In genomic region chr10:40857599-40857998, GRCm38 (mm10) we compare ENCODE assay signal across 18 mouse cellular contexts. TPM values are rescaled to one million over a fixed set of nuclear protein-coding genes. Genes with fewer than 3 reads are reported as not detected.
DNase-seq lines count a peak whose midpoint lies in the region; ATAC-seq and TF ChIP-seq lines count a peak whose summit lies in the region.
"Had no signal": no experiment of that assay in that cellular context is flagged by ENCODE, and none has a peak within 500 bp of the region (broad histone marks: within the 10 kb centered on the region; RNA-seq: fewer than 3 reads in every experiment).

No protein-coding gene starts in this region.

- H3K4me1 ChIP-seq in heart, embryonic 11.5 days (ENCODE audit: control insufficient read depth, insufficient read depth, low read length): no peaks in the 10 kb centered on the region
- H3K4me1 ChIP-seq in midbrain, embryonic 14.5 days (ENCODE audit: control insufficient read depth, insufficient read depth, low read length): no peaks in the 10 kb centered on the region
- no peaks in the 10 kb centered on the region for H3K4me1 ChIP-seq in midbrain, embryonic 11.5 days (ENCODE audit: control insufficient read depth, insufficient read depth, low read length)
- no peaks in the 10 kb centered on the region for H3K4me1 ChIP-seq in thymus, adult 2 months (replicated peaks; ENCODE audit: control insufficient read depth, insufficient read depth, low read length)
- H3K4me1 ChIP-seq: hindbrain, embryonic 12.5 days; neural tube, embryonic 12.5 days had no signal

- no peak for ATAC-seq in heart, embryonic 11.5 days (replicated peaks; ENCODE audit: insufficient number of reproducible peaks, low FRiP score, low TSS enrichment)
- ATAC-seq in midbrain, embryonic 14.5 days (ENCODE audit: low FRiP score, low TSS enrichment): no peak
- no peak for ATAC-seq in midbrain, embryonic 11.5 days (ENCODE audit: low FRiP score)
- peak; percentile 89 for ATAC-seq in cerebellum, adult (ENCODE audit: insufficient number of reproducible peaks, low FRiP score, low TSS enrichment)
- ATAC-seq: midbrain, embryonic 16.5 days had no signal

- no peak for TF ChIP-seq POLR2A in thymus, adult 2 months (IDR thresholded peaks at IDR 0.05; ENCODE audit: control insufficient read depth, extremely low read depth, insufficient read depth, low read length, poor library complexity)

- no peak for TF ChIP-seq CTCF in thymus, adult 2 months (IDR thresholded peaks at IDR 0.05; ENCODE audit: borderline replicate concordance, control insufficient read depth, extremely low read depth, insufficient read depth, low read length, poor library complexity)

- WGBS in heart, embryonic 11.5 days (ENCODE audit: insufficient replicate concordance): 77% methylated on average over 8 of the region's 8 CpGs
- 72% methylated on average over 8 of the region's 8 CpGs for WGBS in midbrain, embryonic 14.5 days
- WGBS in midbrain, embryonic 11.5 days: 94% methylated on average over 8 of the region's 8 CpGs
- 95% methylated on average over 8 of the region's 8 CpGs for WGBS in thymus, adult 2 months

- H3K9ac ChIP-seq in heart, embryonic 11.5 days (ENCODE audit: low read depth, low read length): no peak overlapping the region
- no peak overlapping the region for H3K9ac ChIP-seq in midbrain, embryonic 14.5 days (replicated peaks; ENCODE audit: low read length)
- H3K9ac ChIP-seq in midbrain, embryonic 11.5 days (ENCODE audit: low read length): no peak overlapping the region
- H3K9ac ChIP-seq: hindbrain, embryonic 12.5 days; liver, embryonic 14.5 days; neural tube, embryonic 12.5 days had no signal

- no peak overlapping the region for H3K27ac ChIP-seq in heart, embryonic 11.5 days (ENCODE audit: low read depth, low read length)
- H3K27ac ChIP-seq in midbrain, embryonic 14.5 days (replicated peaks; ENCODE audit: low read depth, low read length): 0 out of 2 replicates have a peak overlapping the region, but pooled peaks have one; percentile 26
- no peak overlapping the region for H3K27ac ChIP-seq in midbrain, embryonic 11.5 days (ENCODE audit: low read depth, low read length)
- H3K27ac ChIP-seq in thymus, adult 2 months (ENCODE audit: control insufficient read depth, insufficient read depth, low read length): no peak overlapping the region
- H3K27ac ChIP-seq: hindbrain, embryonic 12.5 days; liver, embryonic 14.5 days; neural tube, embryonic 12.5 days had no signal

- no peak overlapping the region for H3K4me3 ChIP-seq in heart, embryonic 11.5 days (ENCODE audit: low read depth, low read length)
- no peak overlapping the region for H3K4me3 ChIP-seq in midbrain, embryonic 14.5 days (replicated peaks; ENCODE audit: low read depth, low read length)
- H3K4me3 ChIP-seq in midbrain, embryonic 11.5 days (ENCODE audit: low read depth, low read length): no peak overlapping the region
- H3K4me3 ChIP-seq in thymus, adult 2 months (ENCODE audit: control insufficient read depth, insufficient read depth, low read length): no peak overlapping the region
- H3K4me3 ChIP-seq: erythroblast, embryonic 14.5 days; hindbrain, embryonic 12.5 days; neural tube, embryonic 12.5 days had no signal

- no peaks in the 10 kb centered on the region for H3K27me3 ChIP-seq in heart, embryonic 11.5 days (ENCODE audit: control insufficient read depth, insufficient read depth, low read length)
- H3K27me3 ChIP-seq in midbrain, embryonic 14.5 days (ENCODE audit: control insufficient read depth, insufficient read depth, low read length): no peaks in the 10 kb centered on the region
- H3K27me3 ChIP-seq in midbrain, embryonic 11.5 days (ENCODE audit: control insufficient read depth, insufficient read depth, low read length): no peaks in the 10 kb centered on the region
- no peaks in the 10 kb centered on the region for H3K27me3 ChIP-seq in thymus, adult 2 months (ENCODE audit: control insufficient read depth, insufficient read depth, low read length)
- H3K27me3 ChIP-seq: hindbrain, embryonic 12.5 days; neural tube, embryonic 12.5 days had no signal

- no peaks in the 10 kb centered on the region; the same call in 1 of the 2 replicates for H3K36me3 ChIP-seq in heart, embryonic 11.5 days (ENCODE audit: control insufficient read depth, insufficient read depth, low read length)
- H3K36me3 ChIP-seq in midbrain, embryonic 14.5 days (ENCODE audit: control insufficient read depth, insufficient read depth, low read length): no peaks in the 10 kb centered on the region
- H3K36me3 ChIP-seq in midbrain, embryonic 11.5 days (ENCODE audit: control insufficient read depth, insufficient read depth, low read length): no peaks in the 10 kb centered on the region
- H3K36me3 ChIP-seq in thymus, adult 2 months (ENCODE audit: control insufficient read depth, insufficient read depth, low read length): no peaks in the 10 kb centered on the region
- H3K36me3 ChIP-seq: hindbrain, embryonic 12.5 days; neural tube, embryonic 12.5 days had no signal

- peak; percentile 22 to 35 for DNase-seq in heart, adult 18-20 months
- DNase-seq in midbrain, embryonic 14.5 days: peak; percentile 53
- DNase-seq in midbrain, embryonic 11.5 days (ENCODE audit: low spot score, missing footprints): no peak
- DNase-seq in cerebellum, postnatal 10 days: peak; percentile 94 to 95
- DNase-seq in thymus, adult 2 months: no peak
- no peak for DNase-seq in embryo, embryonic 10 days (ENCODE audit: low spot score)
- DNase-seq: kidney, adult 11 months; kidney, postnatal 14 days; lung, postnatal 14 days; thymus, adult 18-20 months had no signal

- no peak overlapping the region for H3K4me2 ChIP-seq in heart, embryonic 11.5 days
- H3K4me2 ChIP-seq in midbrain, embryonic 14.5 days (ENCODE audit: low read length): no peak overlapping the region
- H3K4me2 ChIP-seq in midbrain, embryonic 11.5 days: no peak overlapping the region
- H3K4me2 ChIP-seq: hindbrain, embryonic 12.5 days; neural tube, embryonic 12.5 days had no signal

- H3K9me3 ChIP-seq in heart, embryonic 11.5 days (replicated peaks; ENCODE audit: control insufficient read depth, low read length): no peaks in the 10 kb centered on the region
- no peaks in the 10 kb centered on the region for H3K9me3 ChIP-seq in midbrain, embryonic 14.5 days (ENCODE audit: control insufficient read depth, low read length)
- no peaks in the 10 kb centered on the region for H3K9me3 ChIP-seq in midbrain, embryonic 11.5 days (ENCODE audit: control insufficient read depth, low read length)
- H3K9me3 ChIP-seq: G1E; hindbrain, embryonic 12.5 days; neural tube, embryonic 12.5 days had no signal

RNA-seq across cellular contexts. Expression of gene Cdc40, which starts 25.5 kb away (rescaled TPM):
- total RNA-seq in heart, adult 18-20 months (2021): 10 to 100 TPM; 17.7 to 19.0 TPM
- 23.3 and 26.5 TPM in 2 replicates for polyA plus RNA-seq in heart, embryonic 11.5 days (2014; fragmentation: Nextera tagmentation; extraction: Ambion mirVana)
- polyA plus RNA-seq in midbrain, embryonic 14.5 days (2014; fragmentation: Nextera tagmentation; extraction: Ambion mirVana): 22.4 and 26.8 TPM in 2 replicates
- 38.7 and 38.9 TPM in 2 replicates for polyA plus RNA-seq in midbrain, embryonic 11.5 days (2014; fragmentation: Nextera tagmentation; extraction: Ambion mirVana)
- polyA plus RNA-seq in thymus, adult 2 months (2012; rRNA removed): 35.6 and 42.6 TPM in 2 replicates

RNA-seq across cellular contexts. Expression of gene Wasf1, which starts 25.7 kb away (rescaled TPM):
- 1 to 10 TPM in 1 of 2 experiments, under 1 TPM in 1; 0.40 to 1.0 TPM for total RNA-seq in heart, adult 18-20 months (2021)
- 16.6 and 19.5 TPM in 2 replicates for polyA plus RNA-seq in heart, embryonic 11.5 days (2014; fragmentation: Nextera tagmentation; extraction: Ambion mirVana)
- polyA plus RNA-seq in midbrain, embryonic 14.5 days (2014; fragmentation: Nextera tagmentation; extraction: Ambion mirVana): 95.5 and 116 TPM in 2 replicates
- 49.1 and 55.3 TPM in 2 replicates for polyA plus RNA-seq in midbrain, embryonic 11.5 days (2014; fragmentation: Nextera tagmentation; extraction: Ambion mirVana)
- polyA plus RNA-seq in thymus, adult 2 months (2012; rRNA removed): 0.62 and 0.93 TPM in 2 replicates

Comparison
In these comparisons a context has a peak if more than half of its experiments do, and no peak if none do; other contexts are left out.
1. DNase-seq: peak in heart, adult 18-20 months (2 of 2), midbrain, embryonic 14.5 days (single experiment) and cerebellum, postnatal 10 days (2 of 2); none in midbrain, embryonic 11.5 days (single experiment), thymus, adult 2 months (single experiment) and embryo, embryonic 10 days (single experiment).